Mouse (Mus musculus): ENCODE data around the gene Sacm1l. TPM values are rescaled to one million over a fixed set of nuclear protein-coding genes. Genes with fewer than 3 reads are reported as not detected.

The Sacm1l gene
- 10 to 100 TPM; 60.6 to 65.9 (median 62.7) TPM for total RNA-seq (2022)

DNA sequence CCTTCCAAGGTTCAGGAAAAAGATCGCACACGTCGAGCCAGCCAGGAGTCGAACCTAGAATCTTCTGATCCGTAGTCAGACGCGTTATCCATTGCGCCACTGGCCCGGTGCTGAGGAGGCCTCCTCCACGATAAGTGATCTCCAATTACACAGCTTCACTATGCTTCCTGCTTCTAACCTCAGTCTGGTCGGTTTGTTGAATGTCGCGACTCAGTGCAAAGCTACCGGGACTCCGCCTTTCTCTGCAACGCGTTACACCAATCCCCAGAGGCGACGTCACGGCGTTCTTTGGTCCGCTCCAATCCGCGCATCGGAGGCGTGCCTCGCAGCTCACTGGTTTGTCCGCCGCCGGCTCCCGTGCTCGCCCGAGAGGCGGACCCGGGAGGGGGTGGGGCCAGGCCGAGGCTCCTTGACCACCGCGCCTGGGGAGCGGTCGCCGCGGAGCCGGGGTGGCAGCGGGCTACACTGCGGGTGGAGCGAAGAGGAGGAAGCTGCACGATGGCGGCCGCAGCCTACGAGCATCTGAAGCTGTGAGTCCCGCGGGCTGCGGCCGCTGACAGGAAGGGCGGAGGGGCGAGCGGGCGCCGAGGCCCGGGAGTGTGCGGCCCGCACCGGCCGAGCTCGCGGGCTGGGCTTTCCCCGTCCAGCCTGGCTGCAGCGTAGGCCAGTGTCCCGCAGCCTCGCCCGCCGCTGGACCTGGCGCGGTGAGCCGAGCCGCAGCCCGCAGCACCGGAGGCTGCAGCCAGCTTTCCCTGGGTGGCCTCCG is at the start of gene Sacm1l:
Sacm1l (plus strand) TSS at position 368 of the 766 bp plus-strand sequence.
- DNase-seq (ENCODE audit: low spot score in 2 of 2): peak; percentile 97 to 99

- DNase-seq (ENCODE audit: low spot score in 2 of 2): no peak
Measured at GRCm38 (mm10) chr9:123479876-123480252, 49.7 kb upstream of the Sacm1l start.

GRCm38 (mm10) chr9:123480253-123480921 is 49.2 kb upstream of the Sacm1l start:
- DNase-seq (ENCODE audit: low spot score in 2 of 2): no peak

DNA sequence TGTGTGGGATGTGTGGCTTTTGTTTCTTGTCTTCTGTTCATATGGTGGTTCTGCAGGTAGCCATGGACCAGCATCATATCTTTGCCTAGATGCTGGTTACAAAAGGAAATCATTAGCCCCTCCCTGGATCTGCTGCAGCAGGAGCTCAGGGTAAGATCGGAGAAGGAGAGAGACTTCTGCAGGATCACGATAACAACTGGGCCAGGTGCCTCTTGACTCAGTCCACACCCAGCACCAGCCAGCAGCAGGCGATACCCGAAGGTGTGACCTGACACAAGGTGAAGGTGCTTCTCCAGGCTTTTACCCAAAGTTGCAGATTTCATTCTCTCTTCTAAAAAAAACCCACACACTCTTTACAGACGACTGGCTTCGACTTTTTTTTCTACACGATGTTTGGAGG is 48.4 kb upstream of the Sacm1l start:
- no peak for DNase-seq (ENCODE audit: low spot score in 2 of 2)

DNA sequence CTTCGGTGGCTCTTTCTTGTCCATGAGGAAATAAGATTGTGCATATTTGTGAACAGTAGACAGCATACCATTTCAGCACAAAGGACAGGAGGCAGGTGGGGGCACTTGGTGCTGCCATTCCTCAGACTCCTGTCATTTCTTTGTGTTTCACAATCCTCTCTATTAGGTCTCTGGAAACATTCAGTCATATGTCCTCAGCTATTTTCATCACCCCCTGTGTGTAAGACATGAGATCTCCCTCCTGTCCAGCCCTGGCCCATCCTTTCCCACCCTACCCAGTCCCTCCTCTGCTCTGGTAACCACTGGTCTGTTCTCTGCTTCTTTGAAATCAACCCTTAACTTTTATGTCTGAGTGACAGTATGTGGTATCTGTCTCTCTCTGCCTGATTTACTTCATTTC is 46.0 kb upstream of the Sacm1l start:
- DNase-seq (ENCODE audit: low spot score in 2 of 2): no peak

GRCm38 (mm10) chr9:123484830-123485229 is 44.7 kb upstream of the Sacm1l start:
- DNase-seq (ENCODE audit: low spot score in 2 of 2): no peak

DNA sequence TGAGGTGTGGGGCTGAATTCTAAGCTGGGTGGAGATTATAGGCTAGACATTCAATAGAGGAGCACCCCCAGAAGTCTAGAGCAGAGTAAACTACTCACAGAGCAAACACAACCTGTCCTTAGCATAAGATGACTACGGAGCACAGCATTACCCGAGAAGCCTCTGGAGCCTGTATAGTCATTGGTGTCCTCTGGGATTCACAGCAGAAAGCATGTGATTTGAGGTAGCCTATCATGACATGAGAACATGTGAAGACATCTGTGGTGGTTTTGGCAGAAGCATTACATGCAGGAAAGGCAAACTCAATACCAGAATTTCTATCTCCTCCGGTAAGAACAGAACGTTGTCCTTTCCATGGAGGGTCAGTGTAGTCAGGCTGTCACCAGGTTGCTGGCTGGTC is 44.0 kb upstream of the Sacm1l start:
- no peak for DNase-seq (ENCODE audit: low spot score in 2 of 2)

GRCm38 (mm10) chr9:123486635-123487034 is 42.9 kb upstream of the Sacm1l start:
- DNase-seq (ENCODE audit: low spot score in 2 of 2): no peak

DNA sequence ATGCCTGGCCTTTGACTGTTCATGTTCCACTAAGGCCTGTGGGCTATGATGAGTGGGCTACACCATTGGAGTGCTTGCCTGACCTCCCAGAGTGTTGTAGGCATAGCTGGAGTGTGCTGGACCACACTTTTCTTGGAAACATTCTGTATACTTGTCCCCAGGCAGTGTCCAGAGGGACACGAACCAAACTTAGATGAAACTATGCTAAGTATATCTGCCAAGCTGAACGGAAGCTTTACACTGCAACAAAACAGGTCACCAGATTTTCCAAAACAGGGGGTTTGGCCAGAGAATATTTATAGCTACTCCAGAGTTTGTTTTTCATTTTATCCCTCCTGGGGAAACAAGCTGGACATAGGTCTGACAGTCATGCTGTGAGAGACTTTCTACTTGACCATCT is 40.5 kb upstream of the Sacm1l start:
- no peak for DNase-seq (ENCODE audit: low spot score in 2 of 2)

DNA sequence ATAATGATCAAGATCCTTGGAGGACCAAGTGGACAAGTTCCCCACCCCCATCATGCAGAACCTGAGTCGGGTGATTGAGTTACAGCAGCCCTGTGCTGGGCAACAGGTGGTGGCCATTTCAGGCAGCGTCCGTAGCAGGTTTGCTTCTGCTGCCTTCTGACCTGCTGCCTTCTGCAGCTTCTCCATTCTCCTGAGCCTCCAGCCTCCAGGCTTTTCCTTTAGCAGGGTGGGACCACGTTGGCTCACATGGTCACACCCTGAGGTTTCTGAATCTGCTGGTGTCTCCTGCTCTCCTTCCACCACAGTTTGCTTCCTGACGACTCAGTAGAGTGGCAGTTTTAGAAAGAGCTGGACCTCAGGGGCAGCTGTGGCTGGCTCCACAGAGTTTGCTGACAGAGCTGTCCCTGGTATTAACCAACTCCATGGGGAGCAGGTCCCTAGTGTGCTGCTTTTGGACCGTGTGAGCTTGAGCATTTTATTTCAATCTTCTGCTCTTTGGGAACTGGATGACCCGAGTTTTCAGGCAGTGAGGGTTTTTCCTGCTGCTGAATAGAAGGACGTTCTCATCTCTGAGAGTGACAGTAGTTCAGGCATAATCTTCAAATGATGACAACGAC is 39.7 kb upstream of the Sacm1l start:
- no peak for DNase-seq (ENCODE audit: low spot score in 2 of 2)

DNA sequence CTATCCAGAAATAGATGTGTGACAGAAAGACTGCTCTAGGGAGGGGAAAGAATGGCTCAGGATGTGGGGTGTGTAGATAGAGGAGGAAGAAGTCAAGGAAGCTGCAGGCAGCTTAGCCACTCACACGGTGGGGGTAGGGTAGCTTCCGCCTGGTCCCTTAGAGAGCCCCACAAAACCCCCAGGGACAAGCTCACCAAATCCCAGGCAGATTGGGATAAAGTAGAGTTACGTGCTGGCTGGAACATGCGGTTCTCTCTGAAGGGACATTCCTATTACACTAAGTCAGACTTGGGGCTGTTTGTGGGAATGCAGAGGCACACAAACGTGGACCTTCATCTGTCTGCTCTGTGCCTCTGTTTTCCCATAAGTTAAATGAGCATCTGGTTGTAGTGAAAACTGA is 38.6 kb upstream of the Sacm1l start:
- no peak for DNase-seq (ENCODE audit: low spot score in 2 of 2)

GRCm38 (mm10) chr9:123491917-123492585 is 37.5 kb upstream of the Sacm1l start:
- peak in 1 of 2 experiments; percentile 54 for DNase-seq (ENCODE audit: low spot score in 2 of 2)

DNA sequence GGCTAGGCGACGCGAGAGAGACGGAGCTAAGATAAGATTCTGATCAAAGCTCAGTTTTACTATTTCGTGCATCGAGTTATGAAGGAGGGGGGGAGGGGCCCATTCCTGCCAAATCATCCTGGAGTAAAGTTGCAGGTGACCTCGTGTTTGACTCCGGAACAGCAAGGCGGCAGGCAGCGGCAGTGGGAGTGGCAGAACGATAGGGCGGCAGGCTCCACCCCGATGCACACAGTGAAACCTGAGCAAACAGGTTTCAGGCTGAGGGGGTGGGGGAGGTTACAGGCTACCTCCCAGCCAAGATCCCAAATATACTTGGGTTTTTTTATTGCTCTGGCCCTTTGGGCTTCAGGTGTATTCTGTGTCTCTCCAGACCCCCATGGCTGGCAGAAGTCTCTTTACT is 32.9 kb upstream of the Sacm1l start:
- no peak for DNase-seq (ENCODE audit: low spot score in 2 of 2)

DNA sequence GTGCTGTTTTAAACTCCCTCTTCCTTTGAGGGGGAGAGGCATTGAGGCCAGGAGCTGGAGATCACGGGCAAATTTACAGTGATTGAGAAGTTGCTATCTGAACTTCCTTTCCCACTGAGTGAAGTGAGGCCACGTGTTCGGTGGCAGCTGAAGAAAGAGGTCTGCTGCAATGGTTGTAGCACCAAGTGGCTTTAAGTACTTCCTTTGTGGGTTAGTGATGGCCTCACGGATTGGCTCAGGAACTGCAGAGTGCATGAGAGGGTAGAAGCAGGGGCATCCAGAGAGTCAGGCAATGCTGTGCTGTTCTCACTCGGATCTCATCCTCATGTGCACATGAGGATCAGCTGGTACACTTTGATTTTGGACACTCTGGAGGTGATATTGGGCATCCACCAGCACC is 31.7 kb upstream of the Sacm1l start:
- no peak for DNase-seq (ENCODE audit: low spot score in 2 of 2)

DNA sequence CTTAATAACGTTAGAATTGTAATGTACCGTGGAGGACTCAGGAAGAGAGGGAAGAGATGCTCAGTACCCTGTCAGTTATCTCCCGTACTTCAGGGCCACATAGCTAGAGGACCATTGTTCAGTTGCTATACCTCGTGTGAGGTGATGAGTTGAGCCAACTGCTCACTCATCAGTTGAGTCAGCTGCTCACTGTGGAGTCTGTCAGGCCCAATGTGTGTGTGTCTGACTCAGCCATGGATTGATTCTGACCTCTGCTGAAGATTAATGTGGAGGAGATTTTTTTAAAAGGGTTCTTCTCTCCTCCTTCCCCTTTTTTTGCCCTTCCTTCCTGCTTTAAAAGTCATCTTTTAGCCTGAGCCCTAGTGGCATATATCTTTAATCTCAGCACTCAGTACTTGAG is 29.1 kb upstream of the Sacm1l start:
- DNase-seq (ENCODE audit: low spot score in 2 of 2): no peak

GRCm38 (mm10) chr9:123503171-123503834 is 26.3 kb upstream of the Sacm1l start:
- peak in 1 of 2 experiments; percentile 80 for DNase-seq (ENCODE audit: low spot score in 2 of 2)

DNA sequence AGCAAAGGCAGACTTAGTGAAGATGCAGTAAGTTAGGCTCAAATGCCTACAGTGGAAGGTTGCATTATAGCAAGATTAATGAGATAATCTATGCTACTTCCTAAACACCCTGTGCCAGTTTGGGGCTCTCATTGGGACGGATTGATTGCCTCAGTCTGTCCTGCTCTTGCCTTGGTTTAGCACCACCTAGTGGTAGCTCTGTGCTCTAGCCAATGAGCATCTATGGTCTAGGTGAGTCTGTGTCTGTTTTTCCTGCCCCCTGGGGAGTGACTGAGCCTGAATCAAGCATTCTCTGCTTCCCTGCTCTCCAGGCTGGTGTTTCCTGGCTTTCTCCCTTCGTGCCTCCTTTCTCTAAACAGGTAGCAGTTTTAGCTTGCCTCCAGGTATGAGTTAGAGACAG is 25.2 kb upstream of the Sacm1l start:
- DNase-seq (ENCODE audit: low spot score in 2 of 2): no peak

GRCm38 (mm10) chr9:123505598-123505997 is 24.0 kb upstream of the Sacm1l start:
- no peak for DNase-seq (ENCODE audit: low spot score in 2 of 2)

GRCm38 (mm10) chr9:123506270-123507146 is 23.1 kb upstream of the Sacm1l start:
- no peak for DNase-seq (ENCODE audit: low spot score in 2 of 2)

DNA sequence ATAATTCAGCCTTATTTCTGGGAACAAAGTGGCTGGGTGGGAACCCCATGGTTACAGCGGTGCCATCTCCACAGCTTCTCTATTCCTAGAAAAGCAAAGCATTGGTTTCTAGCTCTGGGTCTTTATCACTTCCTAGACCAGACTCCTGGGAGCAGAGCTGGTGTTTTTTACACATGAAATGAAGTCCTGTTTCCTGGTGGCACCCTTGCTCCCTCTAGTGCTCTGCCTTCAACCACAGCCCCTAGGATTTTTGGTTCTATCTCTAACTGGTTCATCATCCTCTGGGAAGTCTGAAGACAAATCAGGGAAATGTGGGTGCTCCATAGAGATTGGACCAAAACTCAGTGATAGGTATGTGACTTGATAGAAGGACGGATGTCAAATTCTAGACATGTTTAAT is 22.2 kb upstream of the Sacm1l start:
- DNase-seq (ENCODE audit: low spot score in 2 of 2): no peak

DNA sequence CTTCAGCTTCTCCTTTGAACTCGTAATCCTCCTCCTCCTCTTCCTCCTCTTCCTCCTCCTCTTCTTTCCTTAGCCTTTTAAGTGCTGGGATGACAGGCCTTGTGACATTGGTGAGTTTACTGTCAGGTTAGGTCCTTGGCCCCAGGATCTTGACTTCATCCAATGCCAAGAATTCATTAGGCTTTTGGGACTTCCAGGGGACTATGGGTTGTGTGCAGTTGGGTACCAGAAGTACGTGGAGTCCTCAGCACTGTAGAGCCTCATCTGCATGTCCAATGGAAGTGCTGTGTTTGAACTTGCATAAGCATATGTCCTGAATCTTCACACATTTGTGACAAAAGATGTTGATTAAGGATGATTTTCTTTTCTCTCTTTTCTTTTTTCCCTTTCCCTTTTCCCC is 20.6 kb upstream of the Sacm1l start:
- no peak for DNase-seq (ENCODE audit: low spot score in 2 of 2)

All from left cerebral cortex, adult 8-10 months (tissue).